Mouse (Mus musculus): ENCODE data around the gene Cabp2. TPM values are rescaled to one million over a fixed set of nuclear protein-coding genes. Genes with fewer than 3 reads are reported as not detected.
A peak's percentile ranks its signal among the peaks of the same experiment; 100 is the strongest.

Cabp2 gene
- total RNA-seq, 2 experiments from 2014 or later = 1.2 TPM; not detected in 1

GRCm38 (mm10) chr19:4099837-4100717, 18.7 kb downstream of the Cabp2 start, which contains the start of gene Pitpnm1:
TSS of gene Pitpnm1 (plus strand) at chr19:4099998.
- peak; percentile 47 to 51 for DNase-seq (ENCODE audit: low spot score in 2 of 2)

- DNase-seq (ENCODE audit: low spot score in 2 of 2) = peak in 1 of 2 experiments; percentile 33
Measured at GRCm38 (mm10) chr19:4100718-4101261, 19.4 kb downstream of the Cabp2 start.

- DNase-seq (ENCODE audit: low spot score in 2 of 2) = no peak
Measured at GRCm38 (mm10) chr19:4101466-4101865, 20.1 kb downstream of the Cabp2 start.

GRCm38 (mm10) chr19:4102049-4102448, 20.7 kb downstream of the Cabp2 start:
- DNase-seq (ENCODE audit: low spot score in 2 of 2) = no peak

DNA sequence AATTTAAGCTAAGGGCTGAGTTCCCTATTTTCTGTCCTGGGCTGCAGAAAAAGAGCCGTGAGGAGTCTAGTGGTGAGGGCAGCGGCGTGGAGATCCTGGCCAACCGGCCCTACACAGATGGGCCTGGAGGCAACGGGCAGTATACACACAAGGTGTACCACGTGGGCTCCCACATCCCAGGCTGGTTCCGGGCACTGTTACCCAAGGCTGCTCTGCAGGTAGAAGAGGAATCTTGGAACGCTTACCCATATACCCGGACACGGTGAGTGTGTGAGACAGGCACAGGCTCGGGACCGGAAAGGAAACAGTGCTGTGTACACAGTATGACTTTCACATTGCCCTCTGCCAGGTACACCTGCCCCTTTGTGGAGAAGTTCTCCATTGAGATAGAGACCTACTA, 21.2 kb downstream of the Cabp2 start:
- no peak for DNase-seq (ENCODE audit: low spot score in 2 of 2)

GRCm38 (mm10) chr19:4103294-4103693, 21.9 kb downstream of the Cabp2 start:
- no peak for DNase-seq (ENCODE audit: low spot score in 2 of 2)

DNA sequence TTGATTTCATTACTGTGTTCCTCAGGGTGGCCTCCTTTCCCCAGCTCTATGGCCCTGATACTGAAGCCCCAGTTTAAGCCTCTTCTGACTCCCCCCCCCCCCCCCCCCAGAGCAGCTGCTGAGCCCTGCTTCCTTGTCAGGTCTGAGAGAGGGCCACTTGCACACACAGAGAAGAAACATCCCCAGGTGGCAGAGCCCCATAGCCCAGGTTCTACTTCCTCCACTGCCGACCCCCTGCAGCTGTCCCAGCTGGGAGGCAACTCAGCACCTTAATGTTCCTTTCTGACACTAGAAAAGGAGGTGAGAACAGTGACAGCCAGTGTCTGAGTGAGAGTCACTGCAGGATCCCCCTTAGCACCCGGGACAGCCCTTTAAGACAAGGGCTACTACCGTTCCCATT, 22.4 kb downstream of the Cabp2 start:
- no peak for DNase-seq (ENCODE audit: low spot score in 2 of 2)

DNA sequence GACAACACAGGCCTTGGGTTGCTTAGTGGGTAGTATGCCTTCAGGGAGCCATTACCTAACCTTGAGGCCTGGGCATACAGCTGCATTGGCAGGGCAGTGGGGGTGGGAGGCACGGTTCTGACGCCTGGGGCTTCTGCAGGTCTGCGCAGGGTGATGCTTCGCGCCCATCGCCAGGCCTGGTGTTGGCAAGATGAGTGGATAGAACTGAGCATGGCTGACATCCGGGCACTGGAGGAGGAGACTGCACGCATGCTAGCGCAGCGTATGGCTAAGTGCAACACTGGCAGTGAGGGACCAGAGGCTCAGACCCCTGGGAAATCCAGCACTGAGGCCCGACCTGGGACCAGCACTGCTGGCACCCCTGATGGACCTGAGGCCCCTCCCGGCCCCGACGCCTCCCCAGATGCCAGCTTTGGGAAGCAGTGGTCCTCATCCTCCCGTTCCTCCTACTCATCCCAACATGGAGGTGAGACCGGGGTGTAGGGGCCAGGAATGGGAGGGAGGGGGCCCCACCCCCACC, 23.4 kb downstream of the Cabp2 start:
- DNase-seq (ENCODE audit: low spot score in 2 of 2) = no peak

- DNase-seq (ENCODE audit: low spot score in 2 of 2) = no peak
Measured at GRCm38 (mm10) chr19:4106654-4107053, 25.3 kb downstream of the Cabp2 start.

GRCm38 (mm10) chr19:4108535-4108934, 27.2 kb downstream of the Cabp2 start:
- DNase-seq (ENCODE audit: low spot score in 2 of 2) = no peak

DNA sequence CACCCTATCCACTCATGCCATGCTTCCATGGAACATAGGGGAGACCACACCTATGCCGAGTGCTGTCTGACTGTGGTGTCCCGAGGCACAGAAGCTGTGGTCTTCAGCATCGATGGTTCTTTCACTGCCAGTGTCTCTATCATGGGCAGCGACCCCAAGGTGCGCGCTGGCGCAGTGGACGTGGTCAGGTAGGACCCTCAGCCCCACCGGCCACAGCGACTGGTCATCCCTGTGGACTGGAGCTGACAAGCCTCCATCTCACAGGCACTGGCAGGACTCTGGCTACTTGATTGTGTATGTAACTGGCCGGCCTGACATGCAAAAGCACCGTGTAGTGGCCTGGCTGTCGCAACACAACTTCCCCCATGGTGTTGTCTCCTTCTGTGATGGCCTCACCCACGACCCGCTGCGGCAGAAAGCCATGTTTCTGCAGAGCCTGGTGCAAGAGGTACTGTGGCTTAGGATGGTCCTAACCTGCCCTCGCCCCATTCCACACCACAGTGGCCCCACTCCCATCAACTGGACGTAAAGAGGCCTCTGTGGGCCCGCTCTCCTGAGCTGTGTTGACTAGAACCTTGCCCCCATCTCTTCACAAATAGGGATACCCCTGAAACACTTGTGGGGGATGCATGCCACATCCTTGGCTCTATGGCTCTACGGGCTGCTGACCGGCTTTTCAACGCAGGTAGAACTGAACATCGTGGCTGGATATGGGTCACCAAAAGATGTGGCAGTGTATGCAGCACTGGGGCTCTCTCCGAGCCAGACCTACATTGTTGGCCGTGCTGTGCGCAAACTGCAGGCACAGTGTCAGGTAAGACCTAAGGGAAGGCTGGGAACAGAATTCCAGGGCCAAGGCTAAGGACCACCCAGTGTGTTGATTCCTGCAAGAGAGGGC, 30.9 kb downstream of the Cabp2 start:
- no peak for DNase-seq (ENCODE audit: low spot score in 2 of 2)

GRCm38 (mm10) chr19:4113186-4113805, 31.9 kb downstream of the Cabp2 start:
- peak; percentile 73 to 81 for DNase-seq (ENCODE audit: low spot score in 2 of 2)

- DNase-seq (ENCODE audit: low spot score in 2 of 2) = peak in 1 of 2 experiments; percentile 33
Measured at GRCm38 (mm10) chr19:4113806-4114230, 32.4 kb downstream of the Cabp2 start.

GRCm38 (mm10) chr19:4114551-4114950, 33.2 kb downstream of the Cabp2 start:
- no peak for DNase-seq (ENCODE audit: low spot score in 2 of 2)

GRCm38 (mm10) chr19:4115144-4115543, 33.8 kb downstream of the Cabp2 start:
- DNase-seq (ENCODE audit: low spot score in 2 of 2) = no peak

GRCm38 (mm10) chr19:4115816-4116215, 34.4 kb downstream of the Cabp2 start:
- no peak for DNase-seq (ENCODE audit: low spot score in 2 of 2)

- DNase-seq (ENCODE audit: low spot score in 2 of 2) = no peak
Measured at GRCm38 (mm10) chr19:4117006-4117405, 35.6 kb downstream of the Cabp2 start.

GRCm38 (mm10) chr19:4118350-4118749, 37.0 kb downstream of the Cabp2 start:
- DNase-seq (ENCODE audit: low spot score in 2 of 2) = no peak

DNA sequence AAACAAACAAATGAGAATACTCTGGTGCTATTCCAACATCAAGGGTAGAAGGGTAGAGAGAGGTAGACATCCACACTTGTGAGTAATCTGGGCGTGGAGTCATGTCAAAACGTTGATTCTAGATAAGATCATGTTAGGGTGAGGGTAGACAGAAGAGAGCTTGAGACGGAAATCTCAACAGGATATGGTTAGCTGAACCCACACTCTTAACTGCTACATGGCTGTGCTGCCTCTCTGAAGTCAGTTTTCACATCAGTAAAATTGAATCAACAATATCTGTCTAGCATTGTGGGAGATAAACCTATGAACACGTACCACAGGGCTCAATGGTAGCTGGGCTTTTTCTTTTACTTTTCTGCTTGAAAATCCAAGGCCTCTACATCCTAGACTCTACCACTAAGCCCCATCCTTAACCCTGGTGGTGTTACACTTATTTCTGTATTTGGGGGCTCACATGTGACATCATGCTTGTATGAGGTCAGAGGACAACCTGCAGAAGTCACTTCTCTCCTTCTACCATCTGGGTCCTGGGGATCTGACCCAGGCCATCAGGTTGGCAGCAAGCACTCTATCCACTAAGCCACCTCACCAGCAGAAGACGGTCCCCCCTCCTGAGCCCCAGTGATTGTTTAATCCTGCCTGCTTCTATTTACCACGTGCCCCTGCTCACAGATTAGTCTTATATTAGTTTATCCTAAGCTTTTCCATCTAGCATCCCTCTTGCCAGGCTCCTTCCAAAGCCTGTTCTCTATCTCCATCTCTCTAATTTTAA, 38.5 kb downstream of the Cabp2 start:
- no peak for DNase-seq (ENCODE audit: low spot score in 2 of 2)

DNA sequence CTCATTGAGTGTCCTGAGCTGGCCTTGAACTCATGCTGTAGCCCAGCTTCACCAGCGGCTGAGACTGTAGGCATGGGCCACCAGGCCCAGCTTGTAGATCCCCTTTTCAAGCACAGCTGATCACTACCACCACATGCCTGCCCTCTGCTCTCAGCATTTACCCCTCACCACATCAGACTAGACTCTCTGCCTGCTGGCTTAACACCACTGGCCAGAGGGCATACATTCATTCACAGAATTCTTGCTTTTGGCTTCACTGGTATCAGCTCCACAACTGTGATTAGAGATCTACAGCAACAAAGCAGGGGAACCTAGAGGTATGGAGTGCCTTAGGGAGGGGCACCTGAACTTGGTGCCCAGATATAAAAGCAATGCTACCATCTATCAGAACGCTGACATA, 39.1 kb downstream of the Cabp2 start:
- no peak for DNase-seq (ENCODE audit: low spot score in 2 of 2)
